Mouse (Mus musculus) left cerebral cortex, postnatal 14 days (tissue): Measurements from ENCODE around the gene N4bp2l1. TPM values are rescaled to one million over a fixed set of nuclear protein-coding genes. Genes with fewer than 3 reads are reported as not detected.

ENCODE experiments used
- DNase-seq, 2 experiments: peaks; one replicate each; pipeline ENCODE4 v3.0.0; 2021 to 2022; ENCODE audit warnings: low spot score in 2 of 2, mixed read lengths in 1 of 2
- intact Hi-C: fragments of 180-260 bp; cut with DNase I; formaldehyde crosslinking; loops from one replicate; pipeline ENCODE4 v1.15.1; 2025
- total RNA-seq, 2 experiments: library from RNA; stranded (reverse); gene quantifications; 2 replicates each; pipeline ENCODE4 v1.2.3; 2021

N4bp2l1 gene
- total RNA-seq, 2 experiments from 2014 or later, result 36.8 to 39.5 TPM

- intact Hi-C loops, result no loop called here
These were observed 20.2 kb downstream of the N4bp2l1 start for GRCm38 (mm10) chr5:150576832-150577231.

GRCm38 (mm10) chr5:150574885-150575284, 22.1 kb downstream of the N4bp2l1 start:
- intact Hi-C loops, result no loop called here
- no peak for DNase-seq

More at GRCm38 (mm10) chr5:150576832-150577231, 20.2 kb downstream of the N4bp2l1 start:
- DNase-seq, result no peak

- intact Hi-C loops, result no loop called here
These were observed 22.6 kb downstream of the N4bp2l1 start for GRCm38 (mm10) chr5:150574403-150574802.

GRCm38 (mm10) chr5:150570496-150571219, 26.3 kb downstream of the N4bp2l1 start:
- peak in 1 of 2 experiments; percentile 32 for DNase-seq
- intact Hi-C loops, result no loop called here

More at GRCm38 (mm10) chr5:150574403-150574802, 22.6 kb downstream of the N4bp2l1 start:
- no peak for DNase-seq

GRCm38 (mm10) chr5:150566971-150567370, 30.0 kb downstream of the N4bp2l1 start:
- no peak for DNase-seq
- intact Hi-C loops, result no loop called here

- peak; percentile 70 to 77 for DNase-seq
- intact Hi-C loops, result no loop called here
These were observed 30.8 kb downstream of the N4bp2l1 start for GRCm38 (mm10) chr5:150566226-150566625.

GRCm38 (mm10) chr5:150564426-150564825, 32.6 kb downstream of the N4bp2l1 start:
- DNase-seq, result no peak
- intact Hi-C loops, result no loop called here

- no peak for DNase-seq
- intact Hi-C loops, result no loop called here
These were observed 35.2 kb downstream of the N4bp2l1 start for GRCm38 (mm10) chr5:150561783-150562182.

GRCm38 (mm10) chr5:150561376-150561775, 35.6 kb downstream of the N4bp2l1 start:
- no peak for DNase-seq
- intact Hi-C loops, result no loop called here

GRCm38 (mm10) chr5:150560851-150561250, 36.1 kb downstream of the N4bp2l1 start:
- DNase-seq, result no peak
- intact Hi-C loops, result no loop called here

GRCm38 (mm10) chr5:150559519-150560103, 37.4 kb downstream of the N4bp2l1 start:
- intact Hi-C loops, result no loop called here
- DNase-seq, result no peak

GRCm38 (mm10) chr5:150551637-150552036, 45.4 kb downstream of the N4bp2l1 start:
- intact Hi-C loops, result no loop called here
- DNase-seq, result peak; percentile 18 to 35

- DNase-seq, result no peak
- intact Hi-C loops, result no loop called here
These were observed 53.8 kb downstream of the N4bp2l1 start for GRCm38 (mm10) chr5:150543184-150543583.

- intact Hi-C loops, result no loop called here
- DNase-seq, result no peak
These were observed 55.7 kb downstream of the N4bp2l1 start for GRCm38 (mm10) chr5:150541302-150541701.

GRCm38 (mm10) chr5:150525239-150525638, 71.7 kb downstream of the N4bp2l1 start:
- intact Hi-C loops, result no loop called here

GRCm38 (mm10) chr5:150522867-150523234, 74.1 kb downstream of the N4bp2l1 start:
- intact Hi-C loops, result loop anchor here (2.0 kb wide), 1 partner anchor 142 kb away; no protein-coding TSS in a partner anchor

More at GRCm38 (mm10) chr5:150525239-150525638, 71.7 kb downstream of the N4bp2l1 start:
- no peak for DNase-seq

GRCm38 (mm10) chr5:150521937-150522866, 74.8 kb downstream of the N4bp2l1 start, which contains the start of gene Brca2:
Gene Brca2 (plus strand): TSS chr5:150522630.
- DNase-seq, result peak; percentile 83 to 92
- intact Hi-C loops, result loop anchor here (2.0 kb wide), 1 partner anchor 143 kb away; no protein-coding TSS in a partner anchor

More at GRCm38 (mm10) chr5:150522867-150523234, 74.1 kb downstream of the N4bp2l1 start:
- DNase-seq, result no peak
